Mouse (Mus musculus) urinary bladder, postnatal 10 days (tissue): Measurements from ENCODE around the gene Zscan29.

ENCODE experiments used
- DNase-seq: peaks from one replicate; pipeline ENCODE4 v3.0.0; 2022; ENCODE audit warnings: low spot score

Zscan29 gene

GRCm38 (mm10) chr2:121170980-121171742 lies at the start of gene Zscan29:
Gene Zscan29 (minus strand): TSS chr2:121171125.
- DNase-seq = peak; percentile 66

- no peak for DNase-seq
Measured at GRCm38 (mm10) chr2:121219994-121220393, 49.1 kb upstream of the Zscan29 start.

GRCm38 (mm10) chr2:121219177-121219576 lies 48.3 kb upstream of the Zscan29 start:
- DNase-seq = no peak

- no peak for DNase-seq
Measured at GRCm38 (mm10) chr2:121214491-121214890, 43.6 kb upstream of the Zscan29 start.

GRCm38 (mm10) chr2:121206541-121206940 lies 35.6 kb upstream of the Zscan29 start:
- no peak for DNase-seq

- DNase-seq = no peak
Measured at GRCm38 (mm10) chr2:121204276-121204675, 33.4 kb upstream of the Zscan29 start.

- DNase-seq = no peak
Measured at GRCm38 (mm10) chr2:121195466-121195865, 24.5 kb upstream of the Zscan29 start.

- no peak for DNase-seq
Measured at GRCm38 (mm10) chr2:121188530-121188929, 17.6 kb upstream of the Zscan29 start.

- DNase-seq = no peak
Measured at GRCm38 (mm10) chr2:121184142-121184541, 13.2 kb upstream of the Zscan29 start.

GRCm38 (mm10) chr2:121183431-121183830 lies 12.5 kb upstream of the Zscan29 start:
- no peak for DNase-seq

GRCm38 (mm10) chr2:121178828-121179479 lies 8.0 kb upstream of the Zscan29 start:
- no peak for DNase-seq

- no peak for DNase-seq
Measured at GRCm38 (mm10) chr2:121170481-121170971, 399 bp downstream of the Zscan29 start, which contains the start of gene Tubgcp4. Gene Tubgcp4 (plus strand): TSS chr2:121170654.

GRCm38 (mm10) chr2:121169902-121170301 lies 1.0 kb downstream of the Zscan29 start:
- no peak for DNase-seq

- DNase-seq = no peak
Measured at GRCm38 (mm10) chr2:121169173-121169572, 1.8 kb downstream of the Zscan29 start.

GRCm38 (mm10) chr2:121153100-121153499 lies 17.8 kb downstream of the Zscan29 start:
- DNase-seq = no peak

GRCm38 (mm10) chr2:121149679-121150078 lies 21.2 kb downstream of the Zscan29 start:
- DNase-seq = no peak

- no peak for DNase-seq
Measured at GRCm38 (mm10) chr2:121142415-121142814, 28.5 kb downstream of the Zscan29 start.

GRCm38 (mm10) chr2:121141216-121142035 lies 29.5 kb downstream of the Zscan29 start:
- no peak for DNase-seq

GRCm38 (mm10) chr2:121140018-121140882 lies 30.7 kb downstream of the Zscan29 start, which contains the start of the genes Adal and Lcmt2:
Gene Adal (plus strand): TSS chr2:121140428.
Gene Lcmt2 (minus strand): TSS chr2:121140653.
- peak; percentile 41 for DNase-seq

- no peak for DNase-seq
Measured at GRCm38 (mm10) chr2:121139266-121140017, 31.5 kb downstream of the Zscan29 start.
